Mouse (Mus musculus): ENCODE measurements around the gene Parp11. TPM values are rescaled to one million over a fixed set of nuclear protein-coding genes. Genes with fewer than 3 reads are reported as not detected.

Gene Parp11
- 6.1 and 7.7 TPM in 2 replicates for polyA plus RNA-seq (2012)

- TF ChIP-seq GATA1 (IDR thresholded peaks at IDR 0.05; ENCODE audit: low read length), result no peak
These were observed at the start of gene Parp11 for GRCm38 (mm10) chr6:127446436-127446890. Gene Parp11, plus strand, starts transcription at chr6:127446840.

- no peak for TF ChIP-seq GATA1 (IDR thresholded peaks at IDR 0.05; ENCODE audit: low read length)
These were observed 48.6 kb upstream of the Parp11 start for GRCm38 (mm10) chr6:127398073-127398472.

- TF ChIP-seq GATA1 (IDR thresholded peaks at IDR 0.05; ENCODE audit: low read length), result no peak
These were observed 45.2 kb upstream of the Parp11 start for GRCm38 (mm10) chr6:127401419-127401818.

GRCm38 (mm10) chr6:127404070-127404810 lies 42.4 kb upstream of the Parp11 start:
- TF ChIP-seq GATA1 (IDR thresholded peaks at IDR 0.05; ENCODE audit: low read length), result no peak

DNA sequence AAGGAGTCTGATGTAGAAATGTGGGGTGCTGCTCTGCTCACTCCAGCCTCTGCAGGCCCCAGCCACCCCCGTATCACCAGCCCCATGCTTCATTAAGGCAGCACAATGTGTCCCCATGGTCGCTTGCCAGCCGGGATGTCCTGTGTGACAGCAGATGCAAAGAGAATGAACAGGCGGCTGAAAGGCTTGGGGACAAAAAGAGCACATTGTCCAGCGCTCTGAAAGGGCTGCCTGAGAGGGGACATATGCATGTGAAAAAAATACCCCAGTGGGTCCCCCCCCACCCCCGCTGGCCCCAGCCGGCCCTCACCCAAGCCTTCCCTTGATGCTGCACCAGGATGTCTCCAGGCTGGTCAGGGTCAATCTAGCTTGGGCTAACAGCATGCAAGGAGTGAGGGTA lies 41.0 kb upstream of the Parp11 start:
- TF ChIP-seq GATA1 (IDR thresholded peaks at IDR 0.05; ENCODE audit: low read length), result no peak

- no peak for TF ChIP-seq GATA1 (IDR thresholded peaks at IDR 0.05; ENCODE audit: low read length)
These were observed 38.9 kb upstream of the Parp11 start for GRCm38 (mm10) chr6:127407742-127408141.

DNA sequence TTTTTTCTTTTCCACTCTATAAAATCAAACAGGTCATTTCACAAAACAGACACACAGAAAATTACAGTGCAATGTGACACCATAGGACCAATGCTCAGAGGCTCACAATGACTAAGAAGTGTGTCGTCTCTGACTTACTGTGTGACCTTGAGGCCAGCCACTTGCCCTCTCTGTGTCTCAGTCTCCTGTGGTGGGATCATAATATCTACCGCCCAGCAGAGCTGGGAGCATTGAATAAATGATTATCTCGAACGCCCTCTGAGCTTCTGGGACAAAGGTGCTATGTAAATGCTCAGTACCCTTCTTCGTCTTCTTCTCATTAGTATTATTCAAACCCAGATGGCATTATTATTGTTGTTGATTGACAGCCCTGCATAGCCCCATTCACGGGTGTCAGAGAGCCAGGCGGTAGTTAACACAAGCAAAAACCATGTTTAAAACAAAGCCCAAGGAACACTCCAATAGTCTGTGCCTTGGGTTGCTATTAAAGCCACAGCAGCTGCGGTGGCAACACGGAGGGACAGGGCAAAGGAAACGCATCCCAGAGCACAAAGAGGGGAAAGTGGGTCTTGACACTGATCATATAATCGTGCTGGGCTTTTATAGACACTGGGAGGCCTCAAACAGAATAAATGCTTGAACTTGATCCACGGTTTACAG lies 29.0 kb upstream of the Parp11 start:
- no peak for TF ChIP-seq GATA1 (IDR thresholded peaks at IDR 0.05; ENCODE audit: low read length)

DNA sequence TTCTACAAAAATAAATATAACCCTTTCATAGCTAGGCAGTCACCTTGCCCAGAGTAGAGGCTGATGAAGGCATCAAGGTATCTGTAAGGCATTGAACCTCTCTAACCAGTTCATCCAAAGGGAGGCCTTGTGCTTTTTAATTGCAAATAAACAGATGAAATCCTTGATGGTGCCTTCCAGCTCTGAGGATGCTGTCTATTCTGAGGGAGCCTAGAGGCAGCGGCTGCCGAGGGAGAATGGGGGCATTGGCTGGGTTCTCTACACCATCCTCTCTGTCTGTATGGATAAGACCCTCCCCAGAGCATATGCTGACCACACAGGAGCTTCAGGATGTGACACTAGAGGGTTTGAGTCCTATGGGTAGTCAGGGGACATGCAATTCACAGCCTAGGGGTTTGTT lies 28.3 kb upstream of the Parp11 start:
- no peak for TF ChIP-seq GATA1 (IDR thresholded peaks at IDR 0.05; ENCODE audit: low read length)

- no peak for TF ChIP-seq GATA1 (IDR thresholded peaks at IDR 0.05; ENCODE audit: low read length)
These were observed 26.5 kb upstream of the Parp11 start for GRCm38 (mm10) chr6:127420115-127420514.

GRCm38 (mm10) chr6:127425095-127425494 lies 21.5 kb upstream of the Parp11 start:
- no peak for TF ChIP-seq GATA1 (IDR thresholded peaks at IDR 0.05; ENCODE audit: low read length)

GRCm38 (mm10) chr6:127430716-127431115 lies 15.9 kb upstream of the Parp11 start:
- no peak for TF ChIP-seq GATA1 (IDR thresholded peaks at IDR 0.05; ENCODE audit: low read length)

DNA sequence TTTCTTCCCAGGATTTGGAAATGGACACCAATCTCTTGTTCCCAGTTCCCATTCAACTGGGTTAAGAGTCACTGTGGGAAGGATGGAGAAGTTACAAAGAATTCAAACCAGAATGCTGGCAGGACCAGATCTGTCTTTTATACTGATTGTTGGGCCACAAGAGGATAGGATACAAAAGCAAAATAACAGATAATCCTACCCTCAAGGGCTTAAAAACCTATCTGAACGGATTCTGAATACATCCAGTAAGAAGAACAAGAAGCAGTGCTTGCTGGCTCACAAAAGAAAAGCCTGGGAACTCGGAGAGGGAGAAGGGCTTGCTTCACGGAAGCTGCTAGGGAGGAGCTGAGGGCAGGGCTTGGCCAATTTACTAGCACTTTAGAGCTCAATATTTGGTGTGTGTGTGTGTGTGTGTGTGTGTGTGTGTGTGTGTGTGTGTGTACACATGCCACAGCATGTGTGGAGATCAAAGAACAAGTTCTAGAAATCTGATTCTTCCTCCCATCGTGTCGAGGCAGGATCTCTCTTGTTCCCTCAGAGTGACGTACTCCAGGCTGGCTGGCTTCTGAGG lies 15.4 kb upstream of the Parp11 start:
- no peak for TF ChIP-seq GATA1 (IDR thresholded peaks at IDR 0.05; ENCODE audit: low read length)

GRCm38 (mm10) chr6:127433886-127434647 lies 12.6 kb upstream of the Parp11 start:
- no peak for TF ChIP-seq GATA1 (IDR thresholded peaks at IDR 0.05; ENCODE audit: low read length)

- TF ChIP-seq GATA1 (IDR thresholded peaks at IDR 0.05; ENCODE audit: low read length), result no peak
These were observed 12.0 kb upstream of the Parp11 start for GRCm38 (mm10) chr6:127434648-127434984.

DNA sequence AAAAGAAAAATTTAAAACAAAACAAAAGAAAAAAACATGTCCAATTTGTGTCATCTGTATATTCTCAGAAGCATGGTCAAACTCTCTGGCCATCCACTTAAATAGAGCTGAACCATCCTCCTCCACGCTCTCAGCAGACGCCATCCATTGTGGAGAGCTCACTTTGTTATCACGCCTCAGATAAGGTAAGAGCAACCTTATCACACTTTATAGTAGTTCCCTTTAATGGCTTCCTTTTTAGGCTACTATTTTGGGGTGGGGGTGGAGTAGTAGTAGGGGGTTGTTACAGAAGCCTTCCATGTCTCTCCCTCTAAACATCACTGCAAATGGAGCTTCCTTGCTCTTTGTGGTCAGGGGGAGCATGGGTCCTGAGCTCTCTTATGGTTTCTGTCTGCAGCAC lies 7.6 kb upstream of the Parp11 start:
- no peak for TF ChIP-seq GATA1 (IDR thresholded peaks at IDR 0.05; ENCODE audit: low read length)

Measured in G1E-ER4 (cell line).